ENCODE assay signal across 19 mouse cellular contexts in genomic region chr13:49436170-49436569, GRCm38 (mm10). TPM values are rescaled to one million over a fixed set of nuclear protein-coding genes. Genes with fewer than 3 reads are reported as not detected.
DNase-seq lines count a peak whose midpoint lies in the region; ATAC-seq and TF ChIP-seq lines count a peak whose summit lies in the region.
"Had no signal": no experiment of that assay in that cellular context is flagged by ENCODE, and none has a peak within 500 bp of the region (broad histone marks: within the 10 kb centered on the region; RNA-seq: fewer than 3 reads in every experiment).

No protein-coding gene starts in this region.

- TF ChIP-seq POLR2A in cortical plate, adult 2 months (IDR thresholded peaks at IDR 0.05; ENCODE audit: extremely low read depth, insufficient read depth, low read length), result no peak

- H3K27ac ChIP-seq in heart, postnatal 0 days (ENCODE audit: low read depth), result peak overlapping the region; percentile 65
- peak overlapping the region; percentile 41; the same call in 1 of the 2 replicates for H3K27ac ChIP-seq in cortical plate, adult 2 months (ENCODE audit: insufficient read depth, low read length)
- H3K27ac ChIP-seq: limb, embryonic 15.5 days; midbrain, embryonic 12.5 days; neural tube, embryonic 15.5 days had no signal

- H3K4me1 ChIP-seq in heart, postnatal 0 days (ENCODE audit: control insufficient read depth, insufficient read depth), result peaks cover 12% of the 10 kb centered on the region
- peaks cover 6% of the 10 kb centered on the region; the same call in 1 of the 2 replicates for H3K4me1 ChIP-seq in cortical plate, adult 2 months (ENCODE audit: control insufficient read depth, insufficient read depth, low read length)
- H3K4me1 ChIP-seq: limb, embryonic 15.5 days; midbrain, embryonic 12.5 days; neural tube, embryonic 15.5 days had no signal

- H3K27me3 ChIP-seq in heart, postnatal 0 days (ENCODE audit: control insufficient read depth, insufficient read depth, low read length), result no peaks in the 10 kb centered on the region
- H3K27me3 ChIP-seq: CH12.LX; limb, embryonic 15.5 days; midbrain, embryonic 12.5 days; neural tube, embryonic 15.5 days had no signal

- TF ChIP-seq EP300 in heart, postnatal 0 days (IDR thresholded peaks at IDR 0.05; ENCODE audit: low read depth), result no peak

- WGBS in heart, postnatal 0 days, result 29% methylated on average over 4 of the region's 4 CpGs

- H3K4me3 ChIP-seq in heart, postnatal 0 days (ENCODE audit: low read depth, low read length), result no peak overlapping the region
- no peak overlapping the region for H3K4me3 ChIP-seq in cortical plate, adult 2 months (ENCODE audit: insufficient read depth, low read length)
- H3K4me3 ChIP-seq: erythroblast, embryonic 14.5 days; limb, embryonic 15.5 days; midbrain, embryonic 12.5 days; myocyte; neural tube, embryonic 15.5 days had no signal

- intact Hi-C loops in heart, postnatal 25 days (cut with DNase I), result no loop called here
- intact Hi-C loops in left cerebral cortex, postnatal 4 days (cut with DNase I), result no loop called here

- no peaks in the 10 kb centered on the region for H3K9me3 ChIP-seq in heart, postnatal 0 days (replicated peaks; ENCODE audit: control insufficient read depth, low read length)
- H3K9me3 ChIP-seq: limb, embryonic 15.5 days; midbrain, embryonic 12.5 days; neural tube, embryonic 15.5 days had no signal

- H3K9ac ChIP-seq in heart, postnatal 0 days (replicated peaks; ENCODE audit: low read depth, low read length), result no peak overlapping the region
- H3K9ac ChIP-seq: limb, embryonic 15.5 days; midbrain, embryonic 12.5 days; neural tube, embryonic 15.5 days had no signal

- peaks cover 41% of the 10 kb centered on the region for H3K36me3 ChIP-seq in heart, postnatal 0 days (replicated peaks; ENCODE audit: control insufficient read depth, insufficient read depth, low read length)

- ATAC-seq in frontal cortex, adult (ENCODE audit: low TSS enrichment), result peak; percentile 58
- peak; percentile 78 for ATAC-seq in heart, postnatal 0 days (ENCODE audit: insufficient read depth, low read depth)
- ATAC-seq: forebrain, embryonic 14.5 days had no signal

- no peak for DNase-seq in frontal cortex, adult 2 months (ENCODE audit: extremely low spot score in 1 of 2, low spot score in 1 of 2)
- DNase-seq in heart, postnatal 0 days (ENCODE audit: low spot score), result peak; percentile 48
- no peak for DNase-seq in heart, postnatal 25 days (ENCODE audit: low spot score)
- peak; percentile 35 to 47 for DNase-seq in left cerebral cortex, adult 9 months (ENCODE audit: low spot score in 2 of 2)
- no peak for DNase-seq in left cerebral cortex, postnatal 4 days
- DNase-seq: adrenal gland, adult 2 months; cerebellum, adult 11 months; kidney, adult 2 months; kidney, postnatal 36 days; right cerebral cortex, postnatal 4 days had no signal

- H3K4me2 ChIP-seq in heart, postnatal 0 days (ENCODE audit: low read depth, low read length), result no peak overlapping the region
- H3K4me2 ChIP-seq: limb, embryonic 15.5 days; midbrain, embryonic 12.5 days; neural tube, embryonic 15.5 days had no signal

- no peak for TF ChIP-seq CTCF in heart, postnatal 0 days (IDR thresholded peaks at IDR 0.05; ENCODE audit: low read depth)
- TF ChIP-seq CTCF in cortical plate, adult 2 months (IDR thresholded peaks at IDR 0.05; ENCODE audit: extremely low read depth, insufficient read depth, low read length), result no peak

RNA-seq across cellular contexts. Expression of gene Ippk, which starts 15.1 kb away (rescaled TPM):
- polyA plus RNA-seq in frontal cortex, adult 2 months (2012; rRNA removed), result 11.5 and 11.6 TPM in 2 replicates
- 8.0 and 22.3 TPM in 2 replicates for total RNA-seq in heart, postnatal 0 days (2014; rRNA removed; ENCODE audit: low replicate concordance)
- 8.2 and 9.3 TPM in 2 replicates for polyA plus RNA-seq in heart, postnatal 0 days (2015; fragmentation: Nextera tagmentation; extraction: Ambion mirVana)
- 1 to 10 TPM; 5.6 to 6.4 TPM for total RNA-seq in heart, postnatal 25 days (2021)
- total RNA-seq in left cerebral cortex, postnatal 4 days (2021), result 10 to 100 TPM; 12.7 to 12.8 TPM
- polyA plus RNA-seq in cortical plate, adult 2 months (2012; rRNA removed), result 11.2 and 12.3 TPM in 2 replicates

RNA-seq across cellular contexts. Expression of gene Tes3-ps, which starts 56.9 kb away (rescaled TPM):
- 0.40 and 0.44 TPM in 2 replicates for polyA plus RNA-seq in frontal cortex, adult 2 months (2012; rRNA removed)
- total RNA-seq in heart, postnatal 0 days (2014; rRNA removed; ENCODE audit: low replicate concordance), result 0.04 and 0.27 TPM in 2 replicates
- 0.70 and 0.72 TPM in 2 replicates for polyA plus RNA-seq in heart, postnatal 0 days (2015; fragmentation: Nextera tagmentation; extraction: Ambion mirVana)
- 1 to 10 TPM; 1.5 TPM for total RNA-seq in heart, postnatal 25 days (2021)
- 1 to 10 TPM; 2.4 to 2.8 TPM for total RNA-seq in left cerebral cortex, postnatal 4 days (2021)
- polyA plus RNA-seq in cortical plate, adult 2 months (2012; rRNA removed), result 0.38 and 0.40 TPM in 2 replicates
- polyA plus RNA-seq: adrenal gland, adult 2 months; kidney, adult 2 months had no signal

Comparison
In these comparisons a context has a peak if more than half of its experiments do, and no peak if none do; other contexts are left out.
1. DNase-seq: peak in heart, postnatal 0 days (single experiment) and left cerebral cortex, adult 9 months (2 of 2); none in frontal cortex, adult 2 months (0 of 2), heart, postnatal 25 days (single experiment) and left cerebral cortex, postnatal 4 days (single experiment).